Mouse (Mus musculus) cerebellum, adult 9-11 months (tissue): Measurements from ENCODE around the gene Zfp27.

ENCODE experiments used
- DNase-seq: peaks from one replicate; pipeline ENCODE4 v3.0.0; 2022

Gene Zfp27

GRCm38 (mm10) chr7:29905966-29906681 lies at the start of gene Zfp27:
Gene Zfp27 (minus strand): TSS chr7:29906572.
- DNase-seq, result peak; percentile 87

- peak; percentile 25 for DNase-seq
These were observed 48.4 kb upstream of the Zfp27 start for GRCm38 (mm10) chr7:29954731-29955130.

GRCm38 (mm10) chr7:29953513-29954401 lies 47.4 kb upstream of the Zfp27 start, which contains the start of gene Zfp74:
Gene Zfp74 (minus strand): TSS chr7:29954089.
- peak; percentile 81 for DNase-seq

GRCm38 (mm10) chr7:29953086-29953485 lies 46.7 kb upstream of the Zfp27 start:
- no peak for DNase-seq

DNA sequence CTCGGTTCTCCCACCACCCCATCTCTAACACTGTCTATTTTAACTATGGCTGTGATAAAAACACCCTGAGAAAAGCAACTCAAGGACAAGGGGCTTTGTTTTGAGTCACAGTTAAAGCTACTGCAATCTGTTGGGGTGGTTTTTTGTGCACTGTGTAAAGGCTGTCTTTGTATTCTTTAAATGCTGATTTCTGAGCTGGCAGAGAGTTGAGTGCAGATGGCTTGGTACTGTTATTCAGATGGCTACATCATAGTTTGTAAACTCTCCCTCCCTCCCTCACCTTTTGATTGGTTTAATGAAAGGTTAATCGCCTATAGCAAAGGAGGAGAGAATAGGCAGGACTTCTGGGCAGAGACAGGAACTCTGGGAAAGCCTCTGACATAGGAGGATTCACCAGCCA lies 37.8 kb upstream of the Zfp27 start:
- no peak for DNase-seq

DNA sequence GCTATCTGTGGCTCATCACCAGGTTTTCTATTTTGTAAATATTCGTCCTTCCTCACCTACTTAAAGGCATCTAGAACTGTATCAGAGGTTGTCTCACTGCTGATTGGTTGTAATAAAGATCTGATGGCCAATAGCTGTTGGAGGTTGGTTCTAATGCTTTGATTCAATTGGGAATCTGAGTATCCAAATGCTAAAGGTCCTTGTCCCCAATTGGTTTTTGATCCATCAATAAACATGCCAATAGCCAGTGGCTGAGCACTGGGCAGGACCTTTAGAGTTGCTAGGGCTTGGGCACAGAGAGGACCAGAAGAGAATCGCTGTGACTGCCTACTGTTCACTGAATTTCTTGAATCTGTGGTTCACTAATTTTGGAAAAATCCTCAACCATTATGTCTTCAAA lies 37.3 kb upstream of the Zfp27 start:
- DNase-seq, result no peak

DNA sequence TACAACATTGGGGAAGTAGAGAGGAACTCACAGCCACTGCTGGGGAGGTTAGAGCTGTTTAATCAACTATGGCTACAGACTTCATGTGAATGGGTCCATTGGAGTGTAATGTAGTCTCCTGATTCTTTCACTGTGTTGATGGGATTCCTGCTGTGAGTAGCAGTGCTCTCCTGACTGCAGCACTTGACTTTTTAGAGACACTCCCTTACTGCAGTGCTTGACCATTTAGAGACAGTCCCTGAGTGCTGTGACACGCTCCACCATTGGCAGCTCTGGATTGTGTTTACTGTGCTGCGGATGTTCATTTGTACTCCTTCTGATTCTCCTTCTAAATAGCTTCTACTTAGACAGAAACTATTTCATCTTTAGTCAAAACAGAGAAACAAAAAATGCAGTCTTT lies 36.4 kb upstream of the Zfp27 start:
- no peak for DNase-seq

- DNase-seq, result no peak
These were observed 34.7 kb upstream of the Zfp27 start for GRCm38 (mm10) chr7:29941027-29941426.

DNA sequence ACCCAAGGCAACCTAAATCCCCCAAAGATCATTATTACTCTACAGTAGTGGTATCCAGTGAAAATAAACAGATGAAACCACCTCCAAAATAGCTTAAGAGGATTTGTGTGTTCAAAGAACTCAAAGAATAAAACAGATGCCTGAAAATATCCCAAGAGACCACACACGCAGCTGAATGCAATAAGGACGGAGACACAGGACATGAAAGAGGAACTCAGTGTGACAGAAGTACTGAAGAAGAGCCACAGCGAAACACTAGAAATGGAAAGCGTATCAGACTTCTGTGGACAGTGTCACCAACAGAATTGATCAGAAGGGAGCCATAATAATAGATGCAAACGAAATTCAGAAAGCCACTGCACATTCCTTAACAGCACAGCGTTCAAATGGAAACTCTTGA lies 32.5 kb upstream of the Zfp27 start:
- no peak for DNase-seq

GRCm38 (mm10) chr7:29922780-29923179 lies 16.4 kb upstream of the Zfp27 start:
- DNase-seq, result no peak

DNA sequence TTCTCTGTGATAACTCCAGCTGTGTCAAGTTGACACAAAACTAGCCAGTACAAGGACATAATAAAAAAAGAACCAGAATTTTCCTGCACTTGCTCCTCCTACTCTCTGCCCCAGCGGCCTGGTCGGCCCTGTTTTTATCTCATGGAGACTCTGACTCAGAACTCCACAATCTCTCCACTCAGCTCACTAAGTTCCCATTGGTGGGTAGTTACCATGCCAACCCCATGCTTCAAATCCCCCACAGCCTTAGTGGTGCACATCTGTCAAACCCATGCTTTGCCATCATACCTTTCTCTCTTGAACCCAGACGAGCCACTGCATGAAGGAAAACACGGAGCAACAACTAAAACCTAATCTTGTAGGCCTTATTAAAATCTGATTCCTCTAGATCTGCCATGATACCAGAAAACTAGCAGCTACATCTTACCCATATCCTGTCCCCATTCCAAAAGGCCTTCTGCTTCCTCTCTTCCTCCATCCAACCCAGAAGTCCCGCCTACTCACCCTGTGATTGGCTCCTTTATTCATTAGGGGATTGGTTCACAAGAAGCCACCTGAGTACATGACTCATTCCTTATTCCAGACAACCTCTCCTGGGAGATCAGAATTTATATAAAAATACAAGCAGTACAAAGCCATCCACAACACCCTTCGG lies 15.2 kb upstream of the Zfp27 start:
- no peak for DNase-seq

DNA sequence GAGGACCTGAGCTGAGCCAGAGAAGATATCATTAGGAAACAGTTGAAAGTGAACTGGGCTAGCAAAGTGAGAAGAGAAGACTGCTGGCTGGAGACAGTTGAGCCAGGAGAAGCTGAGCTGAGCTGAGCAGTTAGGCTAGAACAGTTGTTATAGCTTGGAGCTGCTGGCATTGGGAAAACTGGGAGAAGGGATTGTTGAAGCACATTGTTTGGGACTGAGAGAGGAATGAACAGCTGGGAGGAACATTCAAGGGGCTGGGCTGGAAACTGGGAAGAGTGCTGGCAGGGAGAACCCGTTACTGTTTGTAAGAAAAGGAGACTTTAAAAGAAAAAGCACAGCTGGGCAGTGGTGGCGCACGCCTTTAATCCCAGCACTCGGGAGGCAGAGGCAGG lies 11.7 kb upstream of the Zfp27 start:
- no peak for DNase-seq

DNA sequence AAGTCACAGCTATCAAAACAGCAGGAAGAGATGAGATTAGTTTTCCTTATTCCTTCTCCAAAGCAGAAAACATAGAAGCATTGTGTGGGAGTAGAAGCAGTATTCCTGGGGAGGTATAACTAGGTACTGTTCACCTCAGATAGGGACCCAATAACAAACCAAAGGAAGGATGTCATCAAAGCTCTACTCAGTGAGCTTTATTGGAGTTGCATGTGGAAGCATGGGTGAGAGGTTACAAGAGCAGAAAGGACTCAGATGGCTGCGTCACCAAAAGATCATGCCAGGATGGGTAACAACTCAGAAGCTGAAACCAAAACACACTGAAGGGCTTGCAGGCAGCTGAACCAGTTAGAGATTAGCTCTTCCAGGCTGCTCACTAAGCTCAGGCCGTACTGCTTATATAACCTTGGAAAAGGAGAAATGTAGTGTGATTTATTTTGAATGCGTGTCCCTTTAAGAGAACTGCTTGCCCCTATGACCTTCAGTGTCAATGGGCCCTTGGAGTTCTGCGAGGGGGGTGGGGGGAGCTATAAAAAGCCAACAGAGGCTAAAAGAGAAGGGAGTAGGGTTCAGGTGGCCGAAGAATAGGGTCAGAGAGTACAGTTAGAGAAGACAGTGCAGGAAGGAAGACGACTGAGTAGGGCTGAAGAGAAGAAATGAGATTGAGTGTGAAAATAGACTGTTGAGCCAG lies 11.1 kb upstream of the Zfp27 start:
- no peak for DNase-seq

DNA sequence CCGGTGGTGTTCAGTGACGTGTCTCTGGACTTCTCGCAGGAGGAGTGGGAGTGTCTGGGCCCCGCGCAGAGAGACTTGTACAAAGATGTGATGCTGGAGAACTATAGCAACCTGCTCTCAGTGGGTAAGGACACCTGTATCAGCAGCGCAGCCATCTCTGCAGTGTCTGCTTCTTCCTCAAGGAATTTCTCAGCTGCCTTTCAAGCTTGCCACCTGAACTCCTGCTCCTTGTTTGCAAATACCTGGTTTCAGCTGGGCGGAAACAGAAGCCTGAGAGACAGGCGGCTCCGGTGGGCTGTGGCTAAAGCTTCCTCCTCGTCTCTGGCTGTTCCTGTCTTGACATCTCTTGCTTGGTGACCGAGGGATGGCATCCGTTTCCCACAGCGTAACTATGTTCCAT lies 5.8 kb upstream of the Zfp27 start:
- no peak for DNase-seq

DNA sequence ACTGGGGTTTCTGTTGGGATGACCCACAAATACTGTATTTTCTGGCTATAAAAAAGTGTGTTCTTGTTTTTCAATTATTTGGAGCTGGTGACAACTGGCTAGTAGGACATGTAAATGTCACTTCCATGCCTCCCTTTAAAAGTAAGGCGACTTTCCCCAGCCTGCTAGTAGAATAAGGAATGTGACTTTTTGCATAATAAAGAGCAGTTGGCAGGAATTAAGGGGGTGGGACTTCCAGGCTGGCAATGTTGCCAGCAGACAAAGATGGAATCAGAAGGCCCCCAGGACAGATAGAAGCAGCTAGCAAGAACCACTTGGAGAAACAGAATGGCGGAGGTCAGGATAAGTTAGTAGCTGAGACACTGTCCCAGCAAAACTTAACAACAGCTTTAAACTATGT lies 3.9 kb upstream of the Zfp27 start:
- DNase-seq, result peak; percentile 30

- peak; percentile 82 for DNase-seq
These were observed 2.0 kb upstream of the Zfp27 start, which contains the start of gene Zfp383 for GRCm38 (mm10) chr7:29908130-29908950. Gene Zfp383 (plus strand): TSS chr7:29908223.

DNA sequence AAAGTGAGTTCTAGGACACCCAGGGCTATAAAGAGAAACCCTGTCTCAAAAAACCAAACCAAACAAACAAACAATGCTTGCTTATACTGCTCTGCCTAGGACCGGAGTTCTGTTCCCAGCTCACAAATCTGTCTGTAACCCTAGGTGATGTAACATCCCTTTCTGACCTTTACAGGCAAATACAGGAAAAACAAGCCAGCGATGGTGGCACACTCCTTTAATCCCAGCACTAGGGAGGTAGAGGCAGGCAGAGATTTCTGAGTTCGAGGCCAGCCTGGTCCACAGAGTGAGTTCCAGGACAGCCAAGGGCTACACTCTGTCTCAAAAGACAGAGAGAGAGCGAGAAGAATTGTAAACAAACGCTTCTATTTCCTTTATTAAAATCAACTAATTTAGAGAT lies 834 bp upstream of the Zfp27 start:
- DNase-seq, result peak; percentile 31

- peak; percentile 23 for DNase-seq
These were observed 298 bp upstream of the Zfp27 start for GRCm38 (mm10) chr7:29906682-29907058.

- DNase-seq, result no peak
These were observed 2.3 kb downstream of the Zfp27 start for GRCm38 (mm10) chr7:29904101-29904500.

DNA sequence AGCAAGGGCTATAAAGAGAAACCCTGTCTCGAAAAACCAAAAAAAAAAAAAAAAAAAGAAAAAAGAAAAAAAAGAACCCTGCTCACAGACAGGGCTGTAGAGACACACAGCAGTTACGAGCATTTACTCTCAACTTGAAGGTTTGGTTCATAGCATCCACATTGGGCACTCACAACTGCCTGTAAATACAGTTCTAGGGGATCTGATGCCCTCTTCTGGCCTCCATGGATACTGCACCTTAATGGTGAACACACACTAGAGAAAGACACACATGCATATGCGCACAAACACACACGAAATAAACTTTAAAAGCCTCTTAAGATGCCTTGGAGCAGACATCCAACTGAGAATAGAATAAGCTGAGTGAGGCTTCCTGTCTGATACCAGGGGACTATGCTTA lies 8.0 kb downstream of the Zfp27 start:
- no peak for DNase-seq

GRCm38 (mm10) chr7:29892756-29893155 lies 13.6 kb downstream of the Zfp27 start:
- DNase-seq, result no peak

DNA sequence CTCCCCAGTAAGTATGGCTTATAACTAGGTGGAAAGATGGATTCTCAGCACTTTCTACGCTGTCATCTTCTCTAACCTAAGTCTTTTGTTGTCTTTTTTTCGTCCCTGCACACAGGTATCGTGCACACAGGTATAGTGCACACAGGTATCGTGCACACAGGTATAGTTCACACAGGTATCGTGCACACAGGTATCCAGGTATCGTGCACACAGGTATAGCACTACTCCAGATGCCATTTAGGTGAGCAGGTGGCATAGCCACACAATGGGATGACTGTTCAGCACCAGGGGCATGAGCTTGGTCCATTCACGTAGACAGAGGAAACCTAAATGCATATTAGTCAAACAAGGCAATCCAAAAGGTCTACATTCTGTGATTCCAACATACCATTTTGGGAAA lies 15.9 kb downstream of the Zfp27 start:
- DNase-seq, result no peak
